Mouse (Mus musculus) forebrain, embryonic 14.5 days (tissue): ENCODE measurements at regions not wholly inside any gene's neighbourhood (a gene's known extent, or its start where the extent isn't known, plus 50 kb on each side); places are given as distances from the start of the nearest gene placed in this dataset.

Source experiments
- ATAC-seq: fragments of 200-750 bp; cut with Nextera tagmentation; 2 replicates; pipeline ENCODE4 v1.8.0; 2017; ENCODE audit warnings: mild to moderate bottlenecking, moderate library complexity
- DNase-seq: peaks from one replicate; pipeline ENCODE4 v3.0.0-alpha.2; 2015; ENCODE audit warnings: low spot score
- H3K27ac ChIP-seq: fragments of 300-500 bp; sonication (generic); 2 replicates; pipeline ENCODE4 v1.5.1; 2014; ENCODE audit warnings: low read depth, mild to moderate bottlenecking, control low read depth, low read length, moderate library complexity
- H3K27me3 ChIP-seq: fragments of 300-500 bp; sonication (generic); replicated peaks from 2 replicates; pipeline ENCODE4 v1.6.1; 2014; ENCODE audit warnings: low read length, control low read depth, mixed read lengths; ENCODE audit not compliant: control insufficient read depth, insufficient read depth
- H3K36me3 ChIP-seq: fragments of 300-500 bp; sonication (generic); 2 replicates; pipeline ENCODE4 v1.6.1; 2014; ENCODE audit warnings: low read length, control low read depth; ENCODE audit not compliant: control insufficient read depth, insufficient read depth
- H3K4me1 ChIP-seq: fragments of 300-500 bp; sonication (generic); 2 replicates; pipeline ENCODE4 v1.6.1; 2014; ENCODE audit warnings: antibody characterized with exemption, low read length, control low read depth; ENCODE audit not compliant: control insufficient read depth, insufficient read depth
- H3K4me2 ChIP-seq: fragments of 300-500 bp; sonication (generic); 2 replicates; pipeline ENCODE4 v1.6.1; 2014; ENCODE audit warnings: mild to moderate bottlenecking, control low read depth, low read length
- H3K4me3 ChIP-seq: fragments of 300-500 bp; sonication (generic); 2 replicates; pipeline ENCODE4 v1.5.1; 2014; ENCODE audit warnings: low read depth, low read length, control low read depth
- H3K9ac ChIP-seq: fragments of 300-500 bp; sonication (generic); 2 replicates; pipeline ENCODE4 v1.6.1; 2014; ENCODE audit warnings: mild to moderate bottlenecking, low read length, control low read depth, moderate library complexity
- H3K9me3 ChIP-seq: fragments of 300-500 bp; sonication (generic); replicated peaks from 2 replicates; pipeline ENCODE4 v1.6.1; 2016; ENCODE audit warnings: low read length, control low read depth, mixed read lengths; ENCODE audit not compliant: control insufficient read depth
- WGBS: fragments of 180-500 bp; shearing (Covaris S2); extraction: QIAGEN DNeasy Blood & Tissue Kit; methylation state at CpG from one replicate; pipeline ENCODE4 v1.1.7; 2014; 5-methylcytosine and 5-hydroxymethylcytosine counted together

GRCm38 (mm10) chr11:20934191-20935062 is 103.6 kb upstream of the Lgalsl start:
- WGBS = 40% methylated on average over 2 of the region's 2 CpGs
- no peak overlapping the region for H3K9ac ChIP-seq
- H3K4me1 ChIP-seq = no peaks in the 10 kb centered on the region
- DNase-seq = no peak
- ATAC-seq = no peak
- no peaks in the 10 kb centered on the region for H3K36me3 ChIP-seq
- no peak overlapping the region for H3K4me3 ChIP-seq
- no peaks in the 10 kb centered on the region for H3K27me3 ChIP-seq
- no peak overlapping the region for H3K4me2 ChIP-seq
- H3K27ac ChIP-seq = no peak overlapping the region
- H3K9me3 ChIP-seq = peaks cover 5% of the 10 kb centered on the region; the same call in 1 of the 2 replicates

- Histone ChIP-seq H3K4me1 (no peaks in the 10 kb centered on the region), H3K4me3 (no peak overlapping the region), H3K4me2 (no peak overlapping the region), H3K27me3 (no peaks in the 10 kb centered on the region), H3K9ac (no peak overlapping the region), H3K9me3 (peaks cover 5% of the 10 kb centered on the region; the same call in 1 of the 2 replicates), H3K36me3 (no peaks in the 10 kb centered on the region), H3K27ac (no peak overlapping the region)
- DNase-seq (no peak), ATAC-seq (no peak)
These were observed 104.2 kb upstream of the Lgalsl start for GRCm38 (mm10) chr11:20935063-20935370.

DNA sequence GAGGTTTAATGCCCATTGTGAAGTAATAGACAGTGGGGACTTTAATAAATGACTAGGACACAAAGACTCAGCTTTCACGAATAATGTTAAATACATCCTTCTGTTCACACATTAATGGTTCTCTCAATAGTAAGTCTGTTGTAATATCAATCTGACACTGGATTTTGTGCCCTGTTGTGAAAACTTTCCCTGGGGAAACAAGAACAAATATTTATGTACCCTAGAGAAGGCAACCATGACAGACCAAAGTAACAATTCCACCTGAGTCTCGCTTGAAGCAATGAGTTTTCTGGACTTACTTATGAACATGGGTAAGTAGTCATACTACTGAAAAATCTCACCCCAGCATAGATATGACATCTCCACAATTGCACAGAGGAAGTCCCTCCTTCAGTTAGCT is 105.1 kb upstream of the Lgalsl start:
- 88% methylated on average over 2 of the region's 2 CpGs for WGBS
- H3K9ac ChIP-seq = no peak overlapping the region
- DNase-seq (no peak), ATAC-seq (no peak)
- H3K4me1 ChIP-seq = no peaks in the 10 kb centered on the region
- H3K27me3 ChIP-seq = no peaks in the 10 kb centered on the region
- H3K4me2 ChIP-seq = no peak overlapping the region
- no peaks in the 10 kb centered on the region for H3K36me3 ChIP-seq
- H3K4me3 ChIP-seq = no peak overlapping the region
- H3K27ac ChIP-seq = no peak overlapping the region
- H3K9me3 ChIP-seq = peaks cover 5% of the 10 kb centered on the region; the same call in 1 of the 2 replicates

DNA sequence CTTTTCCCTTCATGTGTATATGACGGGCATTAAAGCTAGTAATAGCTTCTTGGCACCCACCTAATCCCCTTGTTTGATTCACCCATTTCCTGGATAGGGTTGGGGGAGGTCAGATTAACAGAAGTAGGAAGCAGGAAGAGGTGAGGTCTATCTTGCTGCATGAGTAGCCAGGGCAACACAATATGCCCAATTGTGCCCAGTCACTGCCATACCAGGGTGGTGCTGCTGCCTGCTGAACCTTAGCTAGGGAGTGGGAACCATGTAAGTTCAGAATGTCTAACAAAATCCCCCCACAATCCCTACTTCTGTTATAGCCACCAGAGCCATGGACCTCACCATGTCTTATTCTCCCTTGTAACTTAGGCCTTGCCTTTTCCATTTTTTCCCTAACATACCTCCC is 106.1 kb upstream of the Lgalsl start:
- H3K4me2 ChIP-seq = no peak overlapping the region
- H3K27ac ChIP-seq = no peak overlapping the region
- no peaks in the 10 kb centered on the region for H3K9me3 ChIP-seq
- WGBS = 89% methylated on average over 1 of the region's 1 CpGs
- H3K4me3 ChIP-seq = no peak overlapping the region
- H3K9ac ChIP-seq = no peak overlapping the region
- no peaks in the 10 kb centered on the region for H3K4me1 ChIP-seq
- H3K36me3 ChIP-seq = no peaks in the 10 kb centered on the region
- DNase-seq = no peak
- ATAC-seq = no peak
- H3K27me3 ChIP-seq = no peaks in the 10 kb centered on the region

DNA sequence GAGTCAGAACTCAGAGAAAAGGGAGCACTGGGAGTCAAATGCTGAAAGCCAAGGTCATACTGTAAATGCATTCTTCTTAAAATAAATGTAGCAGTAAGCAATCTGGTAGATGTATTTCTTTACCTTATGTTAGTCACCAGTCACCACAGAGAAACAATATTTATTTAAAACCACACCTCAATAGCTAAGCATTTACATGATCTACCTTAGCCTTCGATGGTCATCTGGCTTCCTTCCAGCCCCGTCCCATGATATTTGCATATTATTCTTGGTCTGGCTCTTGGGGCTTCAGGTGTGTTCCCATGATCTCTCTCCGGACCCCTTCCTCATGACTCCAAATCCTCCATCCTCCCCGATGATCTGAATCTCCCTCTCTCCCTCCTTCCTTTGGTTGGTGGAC is 107.1 kb upstream of the Lgalsl start:
- Histone ChIP-seq H3K36me3 (no peaks in the 10 kb centered on the region), H3K4me3 (no peak overlapping the region), H3K9ac (no peak overlapping the region), H3K27ac (no peak overlapping the region), H3K27me3 (no peaks in the 10 kb centered on the region), H3K4me2 (no peak overlapping the region), H3K4me1 (no peaks in the 10 kb centered on the region), H3K9me3 (no peaks in the 10 kb centered on the region)
- no peak for ATAC-seq
- DNase-seq = no peak
- WGBS = 92% methylated on average over 4 of the region's 4 CpGs

- no peak for DNase-seq
These were observed 108.8 kb upstream of the Lgalsl start for GRCm38 (mm10) chr11:20939644-20940043.

DNA sequence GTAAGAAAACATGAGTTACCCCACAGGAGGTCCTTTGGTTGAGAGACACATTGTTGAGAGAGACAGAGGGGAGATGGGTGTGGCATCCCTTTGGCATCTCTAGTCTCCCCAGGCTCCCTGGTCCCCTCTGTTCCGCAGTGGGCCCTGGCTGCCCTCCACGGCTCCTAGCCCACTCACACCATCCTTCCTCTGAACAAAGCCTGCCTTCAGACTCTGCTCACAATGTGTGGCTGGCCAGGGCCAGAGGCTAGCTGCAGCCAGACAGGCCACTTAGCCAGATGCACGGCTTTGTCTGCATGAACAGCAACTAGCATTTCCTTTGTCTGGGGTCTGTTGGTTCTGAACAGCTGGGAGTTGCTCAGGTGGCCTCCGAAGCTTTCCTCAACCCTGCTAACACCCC is 110.7 kb upstream of the Lgalsl start:
- Histone ChIP-seq H3K9ac (no peak overlapping the region), H3K36me3 (no peaks in the 10 kb centered on the region), H3K4me1 (no peaks in the 10 kb centered on the region), H3K4me2 (no peak overlapping the region), H3K4me3 (no peak overlapping the region), H3K9me3 (no peaks in the 10 kb centered on the region), H3K27me3 (no peaks in the 10 kb centered on the region), H3K27ac (no peak overlapping the region)
- no peak for ATAC-seq
- DNase-seq = no peak
- WGBS = 42% methylated on average over 4 of the region's 4 CpGs

More at GRCm38 (mm10) chr11:20939644-20940043, 108.8 kb upstream of the Lgalsl start:
- ATAC-seq = no peak
- no peaks in the 10 kb centered on the region for H3K36me3 ChIP-seq
- H3K27me3 ChIP-seq = no peaks in the 10 kb centered on the region
- H3K4me3 ChIP-seq = no peak overlapping the region
- no peak overlapping the region for H3K9ac ChIP-seq
- H3K9me3 ChIP-seq = no peaks in the 10 kb centered on the region
- 90% methylated on average over 4 of the region's 4 CpGs for WGBS
- no peaks in the 10 kb centered on the region for H3K4me1 ChIP-seq
- no peak overlapping the region for H3K4me2 ChIP-seq
- H3K27ac ChIP-seq = no peak overlapping the region

GRCm38 (mm10) chr11:20955561-20955960 is 124.7 kb upstream of the Lgalsl start:
- Histone ChIP-seq H3K27ac (no peak overlapping the region), H3K36me3 (no peaks in the 10 kb centered on the region), H3K9ac (no peak overlapping the region), H3K27me3 (no peaks in the 10 kb centered on the region), H3K9me3 (no peaks in the 10 kb centered on the region), H3K4me2 (no peak overlapping the region), H3K4me3 (no peak overlapping the region), H3K4me1 (no peaks in the 10 kb centered on the region)
- DNase-seq (no peak), ATAC-seq (no peak)
- WGBS = 77% methylated on average over 8 of the region's 8 CpGs

DNA sequence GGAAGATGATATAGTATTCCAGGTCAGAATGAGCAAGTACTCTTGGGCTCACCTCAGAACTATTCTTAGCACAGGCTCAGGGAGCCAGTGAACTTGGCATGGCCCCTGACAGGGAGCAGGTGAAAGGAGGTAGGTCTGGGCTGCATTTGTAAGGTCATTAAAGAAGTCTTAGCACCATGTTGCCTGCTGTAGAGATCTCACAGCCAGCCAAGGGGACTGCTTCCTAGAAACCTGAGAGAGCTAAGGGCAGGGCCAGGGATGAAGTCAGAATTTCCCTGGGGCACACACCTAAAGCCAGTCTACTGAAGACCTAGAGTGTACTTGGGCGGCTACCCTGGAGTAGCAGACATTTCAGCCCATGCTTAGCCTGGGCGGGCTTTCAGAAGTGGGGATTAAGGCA is 126.9 kb upstream of the Lgalsl start:
- Histone ChIP-seq H3K4me1 (no peaks in the 10 kb centered on the region), H3K9ac (no peak overlapping the region), H3K36me3 (no peaks in the 10 kb centered on the region), H3K27me3 (no peaks in the 10 kb centered on the region), H3K4me2 (no peak overlapping the region), H3K9me3 (no peaks in the 10 kb centered on the region), H3K4me3 (no peak overlapping the region), H3K27ac (no peak overlapping the region)
- WGBS = 35% methylated on average over 2 of the region's 2 CpGs
- ATAC-seq (no peak), DNase-seq (no peak)
